ENCODE assay signal across 12 mouse cellular contexts in genomic region chr1:137051515-137051914, GRCm38 (mm10).
"Had no signal": no experiment of that assay in that cellular context is flagged by ENCODE, and none has a peak within 500 bp of the region (broad histone marks: within the 10 kb centered on the region; RNA-seq: fewer than 3 reads in every experiment).

No protein-coding gene starts in this region.

- DNase-seq: liver, postnatal 0 days; lung, adult 2 months; lung, postnatal 14 days; lung, postnatal 36 days; retina, postnatal 1 day; right cerebral cortex, adult 18-20 months; right cerebral cortex, postnatal 25 days; right cerebral cortex, postnatal 4 days; spleen, adult 18-20 months; thymus, adult 18-20 months; thymus, postnatal 14 days; thymus, postnatal 36 days had no signal
